Mouse (Mus musculus) limb, embryonic 11.5 days (tissue): Measurements from ENCODE around the gene Hk1. TPM values are rescaled to one million over a fixed set of nuclear protein-coding genes. Genes with fewer than 3 reads are reported as not detected.

Experiments
- ATAC-seq: fragments of 200-750 bp; cut with Nextera tagmentation; 2 replicates; pipeline ENCODE4 v1.8.0; 2017; ENCODE audit warnings: low read depth; ENCODE audit not compliant: insufficient number of reproducible peaks, low FRiP score, low TSS enrichment
- DNase-seq: peaks from one replicate; pipeline ENCODE4 v3.0.0-alpha.2; 2015; ENCODE audit warnings: low spot score
- H3K27ac ChIP-seq: fragments of 300-500 bp; sonication (generic); replicated peaks from 2 replicates; pipeline ENCODE4 v1.5.1; 2014; ENCODE audit warnings: low read depth, mild to moderate bottlenecking, low read length
- H3K27me3 ChIP-seq: fragments of 300-500 bp; sonication (generic); 2 replicates; pipeline ENCODE4 v1.6.1; 2014; ENCODE audit warnings: mild to moderate bottlenecking, low read length, mixed read lengths; ENCODE audit not compliant: control insufficient read depth, insufficient read depth
- H3K36me3 ChIP-seq: fragments of 300-500 bp; sonication (generic); 2 replicates; pipeline ENCODE4 v1.6.1; 2014; ENCODE audit warnings: mild to moderate bottlenecking, low read length, moderate library complexity, mixed read lengths; ENCODE audit not compliant: control insufficient read depth, insufficient read depth
- H3K4me1 ChIP-seq: fragments of 300-500 bp; sonication (generic); 2 replicates; pipeline ENCODE4 v1.6.1; 2014; ENCODE audit warnings: low read length, mixed read lengths; ENCODE audit not compliant: control insufficient read depth, insufficient read depth
- H3K4me2 ChIP-seq: fragments of 300-500 bp; sonication (generic); 2 replicates; pipeline ENCODE4 v1.6.1; 2014; ENCODE audit warnings: low read depth, mild to moderate bottlenecking, moderate library complexity; ENCODE audit not compliant: severe bottlenecking
- H3K4me3 ChIP-seq: fragments of 300-500 bp; sonication (generic); 2 replicates; pipeline ENCODE4 v1.5.1; 2014; ENCODE audit warnings: low read depth, low read length
- H3K9ac ChIP-seq: fragments of 300-500 bp; sonication (generic); 2 replicates; pipeline ENCODE4 v1.6.1; 2014; ENCODE audit warnings: mild to moderate bottlenecking, low read length
- H3K9me3 ChIP-seq: fragments of 300-500 bp; sonication (generic); 2 replicates; pipeline ENCODE4 v1.6.1; 2016; ENCODE audit warnings: low read length; ENCODE audit not compliant: control insufficient read depth
- WGBS: fragments of 180-500 bp; shearing (Covaris S2); extraction: QIAGEN DNeasy Blood & Tissue Kit; methylation state at CpG from one replicate; pipeline ENCODE4 v1.1.7; 2014; 5-methylcytosine and 5-hydroxymethylcytosine counted together
- polyA plus RNA-seq: library from polyadenylated mRNA; unstranded; fragments of >200 nt; fragmentation: Nextera tagmentation; extraction: Ambion mirVana; gene quantifications from 2 replicates; pipeline ENCODE4 v1.2.1, GENCODE M21; 2014

Hk1 gene
- polyA plus RNA-seq, 1 experiment from 2014 or later = 22.4 TPM

GRCm38 (mm10) chr10:62228126-62228525 is 151.6 kb downstream of the Hk1 start:
- no peak overlapping the region for H3K4me2 ChIP-seq
- DNase-seq = no peak
- H3K36me3 ChIP-seq = no peaks in the 10 kb centered on the region
- no peak overlapping the region for H3K9ac ChIP-seq
- H3K27ac ChIP-seq = no peak overlapping the region
- no peak overlapping the region for H3K4me3 ChIP-seq
- H3K9me3 ChIP-seq = no peaks in the 10 kb centered on the region
- 47% methylated on average over 6 of the region's 6 CpGs for WGBS
- no peaks in the 10 kb centered on the region for H3K27me3 ChIP-seq
- H3K4me1 ChIP-seq = 0 out of 2 replicates have a peak, but pooled peaks cover 8% of the 10 kb centered on the region
- no peak for ATAC-seq

- no peak for DNase-seq
- H3K27me3 ChIP-seq = no peaks in the 10 kb centered on the region
Observed at GRCm38 (mm10) chr10:62225839-62226238, 153.9 kb downstream of the Hk1 start.

GRCm38 (mm10) chr10:62224231-62224630 is 155.5 kb downstream of the Hk1 start:
- no peaks in the 10 kb centered on the region for H3K9me3 ChIP-seq
- WGBS = 50% methylated on average over 6 of the region's 6 CpGs

More at GRCm38 (mm10) chr10:62225839-62226238, 153.9 kb downstream of the Hk1 start:
- Histone ChIP-seq H3K4me3 (no peak overlapping the region), H3K36me3 (no peaks in the 10 kb centered on the region), H3K27ac (no peak overlapping the region), H3K4me1 (0 out of 2 replicates have a peak, but pooled peaks cover 8% of the 10 kb centered on the region), H3K9ac (no peak overlapping the region), H3K4me2 (no peak overlapping the region), H3K9me3 (no peaks in the 10 kb centered on the region)
- no peak for ATAC-seq
- 63% methylated on average over 7 of the region's 7 CpGs for WGBS

GRCm38 (mm10) chr10:62222777-62223176 is 156.9 kb downstream of the Hk1 start:
- H3K4me2 ChIP-seq = no peak overlapping the region
- no peaks in the 10 kb centered on the region for H3K36me3 ChIP-seq
- WGBS = 82% methylated on average over 17 of the region's 17 CpGs
- H3K27ac ChIP-seq = no peak overlapping the region
- H3K27me3 ChIP-seq = no peaks in the 10 kb centered on the region
- H3K9me3 ChIP-seq = no peaks in the 10 kb centered on the region
- H3K4me1 ChIP-seq = 0 out of 2 replicates have a peak, but pooled peaks cover 6% of the 10 kb centered on the region
- no peak overlapping the region for H3K9ac ChIP-seq
- ATAC-seq (no peak), DNase-seq (no peak)
- no peak overlapping the region for H3K4me3 ChIP-seq

More at GRCm38 (mm10) chr10:62224231-62224630, 155.5 kb downstream of the Hk1 start:
- Histone ChIP-seq H3K27ac (no peak overlapping the region), H3K36me3 (no peaks in the 10 kb centered on the region), H3K4me1 (0 out of 2 replicates have a peak, but pooled peaks cover 6% of the 10 kb centered on the region), H3K27me3 (no peaks in the 10 kb centered on the region), H3K9ac (no peak overlapping the region), H3K4me2 (no peak overlapping the region), H3K4me3 (no peak overlapping the region)
- ATAC-seq (no peak), DNase-seq (no peak)

GRCm38 (mm10) chr10:62221647-62222046 is 158.1 kb downstream of the Hk1 start:
- H3K4me1 ChIP-seq = 0 out of 2 replicates have a peak, but pooled peaks cover 6% of the 10 kb centered on the region
- 91% methylated on average over 2 of the region's 2 CpGs for WGBS

GRCm38 (mm10) chr10:62220732-62221514 is 158.8 kb downstream of the Hk1 start:
- Histone ChIP-seq H3K4me1 (0 out of 2 replicates have a peak, but pooled peaks cover 3% of the 10 kb centered on the region), H3K4me3 (no peak overlapping the region), H3K36me3 (no peaks in the 10 kb centered on the region), H3K9ac (no peak overlapping the region), H3K27ac (no peak overlapping the region), H3K9me3 (no peaks in the 10 kb centered on the region), H3K4me2 (no peak overlapping the region), H3K27me3 (no peaks in the 10 kb centered on the region)
- 77% methylated on average over 8 of the region's 8 CpGs for WGBS
- DNase-seq = no peak
- no peak for ATAC-seq

More at GRCm38 (mm10) chr10:62221647-62222046, 158.1 kb downstream of the Hk1 start:
- Histone ChIP-seq H3K36me3 (no peaks in the 10 kb centered on the region), H3K9ac (no peak overlapping the region), H3K27me3 (no peaks in the 10 kb centered on the region), H3K4me2 (no peak overlapping the region), H3K9me3 (no peaks in the 10 kb centered on the region), H3K27ac (no peak overlapping the region), H3K4me3 (no peak overlapping the region)
- ATAC-seq (no peak), DNase-seq (no peak)

Other genes starting within 250 kb of the Hk1 start
- not detected in 2 replicates for gene Neurog3, start 246.8 kb downstream of the Hk1 start, polyA plus RNA-seq
- gene Fam241b, start 236.0 kb downstream of the Hk1 start, polyA plus RNA-seq = 3.6 and 4.6 TPM in 2 replicates
- gene Tspan15, start 148.7 kb downstream of the Hk1 start, polyA plus RNA-seq = 8.8 and 10.4 TPM in 2 replicates
- gene Tacr2, start 127.5 kb downstream of the Hk1 start, polyA plus RNA-seq = not detected in 2 replicates
- 0.67 and 0.68 TPM in 2 replicates for gene Hkdc1, start 42.6 kb upstream of the Hk1 start, polyA plus RNA-seq
- 0.99 and 1.5 TPM in 2 replicates for gene 4930507D05Rik, start 69.6 kb upstream of the Hk1 start, polyA plus RNA-seq
- gene Supv3l1, start 69.8 kb upstream of the Hk1 start, polyA plus RNA-seq = 30.2 and 34.5 TPM in 2 replicates
- 81.3 and 82.3 TPM in 2 replicates for gene Vps26a, start 106.9 kb upstream of the Hk1 start, polyA plus RNA-seq
- 3.9 and 4.3 TPM in 2 replicates for gene Srgn, start 147.5 kb upstream of the Hk1 start, polyA plus RNA-seq
- gene Kif1bp, start 198.5 kb upstream of the Hk1 start, polyA plus RNA-seq = 43.1 and 46.4 TPM in 2 replicates
- 36.1 and 40.2 TPM in 2 replicates for gene Ddx21, start 222.4 kb upstream of the Hk1 start, polyA plus RNA-seq